Mouse (Mus musculus): ENCODE results near the gene Riox1. TPM values are rescaled to one million over a fixed set of nuclear protein-coding genes. Genes with fewer than 3 reads are reported as not detected.
"Not testable (repeated sequence)": the region's sequence is repeated elsewhere in the genome, so short reads cannot be mapped to it uniquely, and the experiment has no call there.

The Riox1 gene
- total RNA-seq (2021): 10 to 100 TPM; 15.9 to 16.7 TPM
- long read RNA-seq, experiment 1, transcript Riox1-201 (1 exons, 2,344 nt): major isoform, 47 of 47 reads
- long read RNA-seq, experiment 1, partial matches to known transcripts: 0 of 47 reads
- long read RNA-seq, experiment 1, other reads (novel, unspliced or antisense): 0 of 47 reads
- long read RNA-seq, experiment 2, transcript Riox1-201 (1 exons, 2,344 nt): major isoform, 93 of 93 reads
- long read RNA-seq, experiment 2, partial matches to known transcripts: 0 of 93 reads
- long read RNA-seq, experiment 2, other reads (novel, unspliced or antisense): 0 of 93 reads

- peak; percentile 49 to 69 for DNase-seq (ENCODE audit: low spot score in 2 of 2)
These were observed at the start of gene Riox1 for GRCm38 (mm10) chr12:83950493-83950839. TSS of gene Riox1 (plus strand) at chr12:83950608.

- no peak for DNase-seq (ENCODE audit: low spot score in 2 of 2)
These were observed 40.0 kb upstream of the Riox1 start for GRCm38 (mm10) chr12:83910451-83910850.

DNA sequence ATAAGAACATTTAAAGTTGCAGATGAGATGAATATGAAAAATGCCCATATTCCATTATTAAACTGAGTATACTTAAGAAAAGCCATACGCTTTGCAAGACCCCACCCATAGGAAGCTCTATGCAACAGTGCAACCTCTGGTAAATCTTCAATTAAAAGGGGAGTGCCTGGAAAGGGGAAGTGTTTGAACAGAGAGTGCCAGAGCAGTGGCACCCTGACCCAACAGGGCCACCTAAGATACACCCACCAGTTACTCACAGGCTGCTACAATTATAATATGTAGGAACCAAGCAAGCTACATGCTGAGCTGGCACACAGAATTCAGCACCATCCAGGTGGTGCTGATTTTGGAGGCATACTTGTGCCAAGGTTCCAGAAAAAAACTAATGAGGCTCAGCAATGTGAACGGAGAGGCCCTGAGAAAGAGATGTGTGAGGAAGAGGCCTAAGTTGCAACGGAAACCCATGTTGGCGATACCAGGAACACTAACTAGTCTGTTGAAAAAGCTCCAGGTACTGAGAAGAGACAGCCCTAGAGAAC is 36.1 kb upstream of the Riox1 start:
- DNase-seq (ENCODE audit: low spot score in 2 of 2): no peak

- DNase-seq (ENCODE audit: low spot score in 2 of 2): no peak
These were observed 35.6 kb upstream of the Riox1 start for GRCm38 (mm10) chr12:83914797-83915196.

DNA sequence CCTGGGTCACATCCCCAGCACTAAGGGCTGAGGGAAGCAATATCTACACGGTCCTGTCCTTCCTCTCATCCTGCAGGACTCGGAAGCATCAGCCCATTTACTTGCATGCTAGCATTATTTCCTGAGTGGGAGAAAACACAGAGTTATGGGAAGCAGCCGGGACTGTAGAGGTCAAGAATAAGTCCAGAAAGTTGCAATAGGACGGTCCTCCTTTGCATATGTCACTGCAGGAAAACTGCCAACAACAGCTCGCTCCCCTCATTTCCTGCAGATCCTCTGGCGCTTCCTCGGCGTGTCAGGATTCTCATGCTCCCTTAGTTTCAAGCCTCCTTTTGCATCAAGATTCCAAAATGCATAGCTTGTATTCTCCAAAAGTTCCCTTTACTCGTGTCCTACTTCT is 33.5 kb upstream of the Riox1 start:
- no peak for DNase-seq (ENCODE audit: low spot score in 2 of 2)

GRCm38 (mm10) chr12:83920721-83921441 is 29.5 kb upstream of the Riox1 start:
- peak in 1 of 2 experiments; percentile 9 for DNase-seq (ENCODE audit: low spot score in 2 of 2)

DNA sequence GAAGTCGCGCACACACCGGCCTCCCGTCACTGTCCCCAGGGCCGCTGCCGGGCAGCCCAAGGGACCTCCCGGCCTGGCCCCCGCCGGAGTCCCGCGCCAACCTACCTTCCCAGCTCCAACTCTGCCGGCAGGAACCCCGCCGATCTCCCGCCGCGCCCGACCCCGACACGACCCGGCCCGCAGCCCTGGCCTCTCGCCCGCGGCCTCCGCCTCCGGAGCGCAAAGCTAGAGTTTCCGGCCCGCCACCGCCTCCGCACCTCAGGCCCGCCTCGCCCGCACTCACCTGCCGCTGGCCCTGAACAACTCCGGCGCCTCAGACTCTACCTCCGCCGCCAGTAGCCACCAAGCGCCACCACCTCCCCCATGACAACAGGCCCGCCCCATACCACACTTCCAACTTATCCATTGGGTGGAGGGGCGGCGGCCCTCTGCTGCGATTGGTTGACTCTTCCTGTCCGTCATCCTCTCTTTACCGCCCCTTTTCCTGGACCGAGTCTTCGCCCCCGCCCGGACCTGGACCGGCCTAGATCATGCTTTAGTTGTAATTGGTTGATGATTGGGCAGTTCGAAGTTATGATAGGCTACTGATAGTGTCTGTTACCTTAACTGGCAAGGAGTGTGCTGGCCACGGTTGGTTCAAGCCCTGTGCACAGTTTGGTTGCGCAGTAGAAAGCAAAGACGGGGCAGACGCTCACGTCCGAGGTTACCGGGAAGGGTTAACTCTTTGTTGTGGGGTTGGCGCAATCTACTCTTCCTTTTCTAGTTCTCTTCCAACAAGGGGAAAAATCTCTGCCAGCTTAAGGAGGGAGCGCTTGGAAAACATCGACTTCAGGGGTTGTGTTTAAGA is 28.6 kb upstream of the Riox1 start, which contains the start of gene Numb:
Gene Numb (minus strand): TSS at position 400 of the 847 bp plus-strand sequence.
- peak; percentile 85 to 94 for DNase-seq (ENCODE audit: low spot score in 2 of 2)

DNA sequence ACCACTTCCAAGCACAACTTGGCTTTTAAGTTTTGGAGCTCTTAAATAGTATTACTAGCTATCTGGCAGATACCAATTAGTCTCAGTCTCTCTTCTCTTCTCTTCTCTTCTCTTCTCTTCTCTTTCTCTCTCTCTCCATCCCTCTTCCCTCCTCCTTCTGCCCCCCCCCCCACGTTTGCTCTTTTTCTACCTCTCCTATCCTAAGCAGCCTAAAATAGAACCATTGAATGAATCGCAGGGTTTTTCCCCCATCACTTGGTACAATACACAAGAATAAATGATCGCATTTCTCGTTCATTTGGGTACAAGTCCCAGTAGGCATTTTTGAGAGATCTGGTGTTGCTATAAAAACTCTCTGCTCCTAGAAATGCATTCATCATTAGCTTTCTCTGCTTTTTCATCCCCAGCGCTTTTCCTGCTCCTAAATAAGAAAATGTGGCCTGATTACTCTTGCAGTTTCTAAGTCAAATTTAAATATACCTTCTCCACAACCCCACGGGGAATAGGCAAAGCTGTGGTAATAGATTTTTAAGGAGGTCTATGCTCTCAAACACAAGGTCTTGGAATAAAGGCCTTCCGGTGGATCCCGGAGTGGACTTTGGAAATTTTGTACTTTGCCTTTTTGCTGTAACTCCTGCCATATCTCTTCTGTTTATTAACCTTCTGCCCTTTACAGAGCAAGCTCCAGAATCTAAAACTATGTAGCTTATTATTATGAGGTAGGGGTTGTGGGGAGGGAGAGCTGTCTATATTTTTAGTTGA is 27.5 kb upstream of the Riox1 start:
- no peak for DNase-seq (ENCODE audit: low spot score in 2 of 2)

DNA sequence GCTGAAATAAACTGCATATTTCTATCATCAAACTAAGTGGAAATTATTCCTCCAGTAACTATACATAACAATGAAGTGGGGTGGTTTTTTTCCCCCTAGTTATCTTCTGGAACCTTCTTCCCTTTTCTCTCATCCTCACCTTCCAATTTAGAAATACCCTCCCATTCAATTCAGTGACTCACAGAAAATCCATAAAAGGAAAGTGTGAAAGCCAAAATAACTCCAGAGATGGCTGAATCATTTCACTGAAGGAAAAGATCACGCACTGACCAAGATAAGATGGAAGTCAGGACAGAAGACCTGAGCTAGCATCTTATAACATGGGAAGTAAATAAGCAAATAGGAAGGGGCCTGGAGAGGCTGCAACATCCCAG is 26.9 kb upstream of the Riox1 start:
- DNase-seq (ENCODE audit: low spot score in 2 of 2): no peak

DNA sequence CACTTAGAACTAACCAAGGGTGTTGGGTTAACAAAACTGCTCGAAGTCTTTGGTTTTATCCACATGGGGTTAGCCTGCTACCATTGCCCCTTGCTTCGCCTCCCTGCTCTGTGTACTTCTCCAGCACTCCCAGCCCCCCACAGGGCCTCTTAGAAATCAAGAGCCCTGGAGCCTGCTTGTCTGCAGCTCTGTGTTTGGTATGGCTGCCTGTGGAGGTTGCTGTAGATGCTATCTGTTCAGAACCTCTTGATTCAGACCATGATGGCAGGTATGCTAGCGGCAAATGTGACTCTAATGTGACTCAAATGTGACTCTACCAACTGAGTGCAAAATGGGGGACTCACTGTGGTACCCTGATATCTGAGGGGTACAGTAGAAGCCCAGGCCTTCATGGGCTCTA is 26.1 kb upstream of the Riox1 start:
- DNase-seq (ENCODE audit: low spot score in 2 of 2): no peak

GRCm38 (mm10) chr12:83925160-83925703 is 25.2 kb upstream of the Riox1 start:
- no peak for DNase-seq (ENCODE audit: low spot score in 2 of 2)

- no peak for DNase-seq (ENCODE audit: low spot score in 2 of 2)
These were observed 24.3 kb upstream of the Riox1 start for GRCm38 (mm10) chr12:83926061-83926460.

GRCm38 (mm10) chr12:83927747-83928146 is 22.7 kb upstream of the Riox1 start:
- DNase-seq (ENCODE audit: low spot score in 2 of 2): no peak

- DNase-seq (ENCODE audit: low spot score in 2 of 2): no peak
These were observed 21.1 kb upstream of the Riox1 start for GRCm38 (mm10) chr12:83929186-83929804.

GRCm38 (mm10) chr12:83937600-83937999 is 12.8 kb upstream of the Riox1 start:
- DNase-seq (ENCODE audit: low spot score in 2 of 2): no peak

- DNase-seq (ENCODE audit: low spot score in 2 of 2): not testable (repeated sequence)
These were observed 11.8 kb upstream of the Riox1 start for GRCm38 (mm10) chr12:83938592-83938991.

- DNase-seq (ENCODE audit: low spot score in 2 of 2): no peak
These were observed 11.1 kb upstream of the Riox1 start for GRCm38 (mm10) chr12:83939332-83939731.

DNA sequence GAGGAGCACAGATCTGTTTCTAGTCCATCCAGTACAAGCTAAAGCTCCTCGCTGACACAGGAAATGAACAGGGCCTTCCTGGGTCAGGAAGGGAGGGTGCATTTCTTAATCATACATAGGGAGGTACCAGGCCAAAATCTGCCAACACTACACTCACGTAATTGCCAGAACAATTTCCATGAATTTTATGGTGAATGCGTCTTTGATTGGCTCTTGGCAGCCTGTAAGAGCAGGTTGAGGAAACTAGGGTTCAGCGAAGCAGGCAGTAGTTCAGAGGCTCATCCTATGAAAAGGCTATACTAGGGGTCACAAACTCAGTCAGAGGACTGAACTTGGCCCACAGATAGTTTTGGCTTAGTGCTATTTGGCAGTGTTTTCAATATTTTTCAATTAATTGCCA is 10.4 kb upstream of the Riox1 start:
- DNase-seq (ENCODE audit: low spot score in 2 of 2): no peak

DNA sequence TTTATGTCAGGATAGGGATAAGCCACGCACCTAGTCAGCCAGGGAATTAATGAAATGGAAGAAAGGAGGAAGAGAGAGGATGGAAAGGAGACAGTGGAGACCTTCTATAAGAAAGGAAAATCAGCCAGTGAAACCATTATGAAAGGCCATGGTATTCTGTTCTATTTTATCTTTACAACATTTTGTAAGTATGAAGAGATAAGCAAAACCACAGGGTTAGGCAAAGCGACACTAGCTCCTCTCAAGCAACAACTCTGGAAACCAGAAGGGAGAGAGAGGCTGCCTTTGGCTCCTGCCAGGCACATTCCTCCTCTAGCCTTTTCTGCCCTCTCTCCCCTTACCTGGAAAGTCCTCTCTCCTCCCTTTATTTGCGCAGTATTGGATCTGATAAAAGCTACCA is 8.5 kb upstream of the Riox1 start:
- DNase-seq (ENCODE audit: low spot score in 2 of 2): no peak

DNA sequence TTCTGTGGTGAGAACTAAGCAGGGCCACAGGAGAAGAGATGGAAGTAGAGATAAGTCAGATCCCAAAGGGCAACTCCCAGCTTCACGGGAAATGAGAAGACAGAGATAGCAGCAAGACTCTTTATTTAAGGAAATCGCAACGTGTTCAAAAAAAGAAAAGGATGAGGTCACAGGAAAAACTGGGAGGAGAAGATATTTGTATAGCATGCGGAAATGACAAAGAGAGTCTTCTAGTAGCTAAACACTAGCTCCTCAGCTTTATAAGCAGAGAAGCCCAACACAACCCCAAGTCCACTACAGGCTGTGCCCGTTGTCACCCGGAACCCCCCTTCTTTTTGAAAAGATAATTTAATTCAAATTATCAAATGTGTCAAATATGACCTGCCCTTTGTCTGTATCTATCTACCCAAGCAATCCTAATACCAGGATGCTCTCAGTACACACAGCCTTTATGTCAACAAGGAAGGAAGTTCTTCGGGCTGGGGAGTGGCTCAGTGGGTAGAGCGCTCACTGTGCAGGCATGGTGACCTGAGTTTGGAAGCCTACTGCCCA is 3.1 kb upstream of the Riox1 start:
- no peak for DNase-seq (ENCODE audit: low spot score in 2 of 2)

All from adrenal gland, postnatal 4 days (tissue).